Mouse (Mus musculus): ENCODE results near the gene Cfhr1. TPM values are rescaled to one million over a fixed set of nuclear protein-coding genes. Genes with fewer than 3 reads are reported as not detected.

The Cfhr1 gene
- polyA plus RNA-seq (2015; fragmentation: Nextera tagmentation; extraction: Ambion mirVana), result not detected in 2 replicates

DNA sequence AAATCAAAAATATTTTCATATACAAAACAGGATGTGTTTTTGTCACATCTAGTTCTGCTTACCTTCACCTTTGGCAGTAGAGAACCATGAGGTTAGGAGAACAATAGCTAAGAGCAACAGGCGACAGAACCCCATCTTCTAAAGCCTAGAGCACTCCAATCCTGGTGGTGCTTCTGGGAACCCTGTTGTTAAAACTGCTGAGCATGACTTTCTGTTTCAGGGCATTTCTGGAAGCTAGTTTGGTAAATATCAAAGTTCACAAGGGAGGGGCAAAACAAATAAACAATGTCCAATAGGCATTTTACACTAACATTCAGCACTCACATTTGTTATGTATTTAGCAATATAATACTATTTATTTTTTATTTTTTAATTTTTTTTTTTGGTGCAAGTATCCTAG is at the start of gene Cfhr1:
TSS of gene Cfhr1 (minus strand) at position 249 of the 400 bp plus-strand sequence.
- 54% methylated on average over 1 of the region's 1 CpGs for WGBS
- Histone ChIP-seq H3K36me3 (replicated peaks) (no peaks in the 10 kb centered on the region), H3K4me3 (no peak within 1 kb of the TSS), H3K27me3 (replicated peaks) (no peaks in the 10 kb centered on the region), H3K9me3 (no peaks in the 10 kb centered on the region), H3K27ac (no peak within 1 kb of the TSS), H3K4me1 (no peaks in the 10 kb centered on the region), H3K9ac (no peak within 1 kb of the TSS), H3K4me2 (no peak within 1 kb of the TSS)
- no peak for ATAC-seq (replicated peaks)

DNA sequence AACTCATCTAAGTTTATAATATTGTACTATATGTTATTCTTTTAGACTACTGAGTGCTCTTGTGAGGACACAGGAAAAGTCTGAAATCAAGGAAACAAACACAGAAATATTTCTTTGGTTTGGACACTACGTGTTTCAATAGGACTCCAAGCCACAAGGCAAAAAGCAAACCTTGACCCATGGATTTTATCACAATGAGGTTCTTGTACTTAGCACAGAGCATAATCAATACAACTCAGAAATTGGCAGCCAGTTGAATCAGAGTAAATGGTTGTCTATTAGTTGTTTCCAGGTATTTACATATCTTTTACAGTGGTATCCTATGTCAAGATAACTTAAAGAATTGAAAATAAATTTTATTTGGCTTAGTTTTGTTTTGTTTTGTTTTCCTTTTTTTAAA is 8.8 kb downstream of the Cfhr1 start:
- H3K27ac ChIP-seq, result no peak overlapping the region
- H3K36me3 ChIP-seq (replicated peaks), result no peaks in the 10 kb centered on the region
- no peak for ATAC-seq (replicated peaks)
- 75% methylated on average over 1 of the region's 1 CpGs for WGBS
- no peak overlapping the region for H3K4me2 ChIP-seq
- H3K4me1 ChIP-seq, result no peaks in the 10 kb centered on the region
- no peaks in the 10 kb centered on the region for H3K27me3 ChIP-seq (replicated peaks)
- H3K9ac ChIP-seq, result no peak overlapping the region
- H3K9me3 ChIP-seq, result no peaks in the 10 kb centered on the region
- H3K4me3 ChIP-seq, result no peak overlapping the region

DNA sequence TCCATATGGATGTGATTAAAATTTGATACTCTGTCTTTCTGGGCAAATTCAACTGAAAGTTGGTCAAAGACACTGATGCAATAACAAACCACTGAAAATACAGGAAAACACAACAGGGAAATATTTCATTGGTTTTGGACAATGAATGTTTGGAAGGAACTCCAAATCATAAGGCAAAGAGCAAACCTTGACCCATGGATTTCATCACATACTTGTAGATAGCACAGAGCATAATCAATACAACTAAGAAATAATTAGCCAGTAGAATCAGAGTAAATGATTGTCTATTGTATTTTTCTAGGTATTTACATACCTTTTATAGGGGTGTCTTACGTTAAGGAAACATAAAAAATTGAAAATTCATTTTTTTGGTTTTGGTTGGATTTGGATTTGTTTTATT is 11.5 kb downstream of the Cfhr1 start:
- Histone ChIP-seq H3K9me3 (no peaks in the 10 kb centered on the region), H3K4me2 (no peak overlapping the region), H3K4me3 (no peak overlapping the region), H3K4me1 (no peaks in the 10 kb centered on the region), H3K9ac (no peak overlapping the region), H3K27ac (no peak overlapping the region), H3K27me3 (replicated peaks) (no peaks in the 10 kb centered on the region), H3K36me3 (replicated peaks) (no peaks in the 10 kb centered on the region)
- ATAC-seq (replicated peaks), result no peak
- whole genome bisulfite sequencing, result 96% methylated on average over 1 of the region's 1 CpGs

DNA sequence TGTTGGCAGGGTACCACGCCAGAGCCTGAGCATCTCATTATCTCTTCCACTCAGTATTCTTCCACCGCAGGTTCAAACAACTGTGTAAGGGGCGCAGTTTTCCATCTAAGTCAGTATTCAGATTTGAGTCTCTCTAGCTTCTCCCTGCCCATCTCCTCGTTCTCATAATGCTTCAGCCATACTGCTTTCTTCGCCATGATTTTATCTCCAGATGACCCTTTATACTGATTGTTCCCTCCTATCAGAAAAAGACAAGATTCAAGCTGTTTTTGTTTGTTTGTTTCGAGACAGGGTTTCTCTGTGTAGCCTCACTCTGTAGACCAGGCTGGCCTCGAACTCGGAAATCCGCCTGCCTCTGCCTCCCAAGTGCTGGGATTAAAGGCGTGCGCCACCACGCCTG is 45.5 kb downstream of the Cfhr1 start:
- no peak overlapping the region for H3K4me2 ChIP-seq
- no peaks in the 10 kb centered on the region for H3K9me3 ChIP-seq
- H3K27me3 ChIP-seq (replicated peaks), result no peaks in the 10 kb centered on the region
- H3K36me3 ChIP-seq (replicated peaks), result no peaks in the 10 kb centered on the region
- no peak overlapping the region for H3K27ac ChIP-seq
- no peak overlapping the region for H3K4me3 ChIP-seq
- no peak for ATAC-seq (replicated peaks)
- 91% methylated on average over 12 of the region's 12 CpGs for WGBS
- no peak overlapping the region for H3K9ac ChIP-seq
- no peaks in the 10 kb centered on the region for H3K4me1 ChIP-seq

DNA sequence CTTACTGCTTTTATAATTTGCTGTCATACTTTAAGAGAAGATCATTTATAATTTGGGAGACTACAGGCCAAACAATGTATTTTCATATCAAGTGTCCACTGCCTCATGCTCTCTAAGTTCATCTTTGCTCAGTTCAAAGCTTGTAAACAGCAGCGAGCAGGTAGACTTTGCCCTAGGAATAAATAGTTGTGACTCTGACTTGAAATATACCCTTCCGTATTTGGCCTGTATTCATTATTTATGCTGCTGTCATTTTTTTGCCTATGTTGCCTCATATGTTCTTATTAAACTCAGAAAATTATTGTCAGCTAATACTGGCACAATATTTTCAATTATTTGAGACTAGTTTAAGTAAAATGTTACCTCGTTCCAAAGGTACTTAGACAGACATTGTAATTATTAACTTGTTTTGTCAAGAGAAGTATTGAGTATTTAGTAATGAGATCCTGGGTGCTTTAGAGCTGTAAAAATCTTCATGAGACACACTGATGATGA is 58.8 kb downstream of the Cfhr1 start, which contains the start of gene F13b:
TSS of gene F13b (plus strand) at position 445 of the 495 bp plus-strand sequence.
- Histone ChIP-seq H3K36me3 (replicated peaks) (no peaks in the 10 kb centered on the region), H3K4me2 (no peak within 1 kb of the TSS), H3K4me3 (no peak within 1 kb of the TSS), H3K27me3 (replicated peaks) (no peaks in the 10 kb centered on the region), H3K27ac (no peak within 1 kb of the TSS), H3K4me1 (no peaks in the 10 kb centered on the region), H3K9me3 (no peaks in the 10 kb centered on the region), H3K9ac (no peak within 1 kb of the TSS)
- WGBS, result 90% methylated on average over 3 of the region's 3 CpGs
- no peak for ATAC-seq (replicated peaks)

DNA sequence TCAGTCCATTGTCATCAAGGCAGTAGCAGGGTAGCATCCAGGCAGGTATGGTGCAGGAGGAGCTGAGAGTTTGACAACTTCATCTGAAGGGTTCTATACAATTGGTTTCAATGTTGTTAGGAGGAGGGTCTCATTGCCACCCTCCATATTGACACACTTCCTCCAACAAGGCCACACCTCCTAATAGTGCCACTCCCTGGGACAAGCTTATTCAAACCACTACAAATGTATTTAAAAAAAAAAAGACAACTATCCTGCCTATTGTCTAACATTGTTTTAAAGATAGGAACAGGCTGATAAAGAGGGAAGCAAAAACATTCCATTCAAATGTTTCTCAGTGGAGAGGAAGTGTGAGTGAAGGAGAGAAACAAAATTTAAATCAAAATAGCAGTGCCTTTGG is 60.3 kb downstream of the Cfhr1 start:
- no peak overlapping the region for H3K4me3 ChIP-seq
- no peaks in the 10 kb centered on the region for H3K36me3 ChIP-seq (replicated peaks)
- H3K27me3 ChIP-seq (replicated peaks), result no peaks in the 10 kb centered on the region
- H3K9ac ChIP-seq, result no peak overlapping the region
- no peak overlapping the region for H3K4me2 ChIP-seq
- H3K27ac ChIP-seq, result no peak overlapping the region
- H3K4me1 ChIP-seq, result no peaks in the 10 kb centered on the region
- no peaks in the 10 kb centered on the region for H3K9me3 ChIP-seq
- no peak for ATAC-seq (replicated peaks)

Other genes starting within 250 kb of the Cfhr1 start
- gene Crb1, start 183.2 kb downstream of the Cfhr1 start, polyA plus RNA-seq (2015; fragmentation: Nextera tagmentation; extraction: Ambion mirVana), result 2.4 and 3.0 TPM in 2 replicates
- gene Zbtb41, start 138.0 kb downstream of the Cfhr1 start, polyA plus RNA-seq (2015; fragmentation: Nextera tagmentation; extraction: Ambion mirVana), result 18.3 and 18.7 TPM in 2 replicates
- gene Aspm, start 105.5 kb downstream of the Cfhr1 start, polyA plus RNA-seq (2015; fragmentation: Nextera tagmentation; extraction: Ambion mirVana), result 2.8 TPM in 2 replicates
- gene F13b, start 58.6 kb downstream of the Cfhr1 start, polyA plus RNA-seq (2015; fragmentation: Nextera tagmentation; extraction: Ambion mirVana), result not detected in 2 replicates
- gene Gm4788, start 221.0 kb upstream of the Cfhr1 start, polyA plus RNA-seq (2015; fragmentation: Nextera tagmentation; extraction: Ambion mirVana), result 0.08 TPM in 1 of 2 replicates, not detected in the other